In the genomic region with DNA sequence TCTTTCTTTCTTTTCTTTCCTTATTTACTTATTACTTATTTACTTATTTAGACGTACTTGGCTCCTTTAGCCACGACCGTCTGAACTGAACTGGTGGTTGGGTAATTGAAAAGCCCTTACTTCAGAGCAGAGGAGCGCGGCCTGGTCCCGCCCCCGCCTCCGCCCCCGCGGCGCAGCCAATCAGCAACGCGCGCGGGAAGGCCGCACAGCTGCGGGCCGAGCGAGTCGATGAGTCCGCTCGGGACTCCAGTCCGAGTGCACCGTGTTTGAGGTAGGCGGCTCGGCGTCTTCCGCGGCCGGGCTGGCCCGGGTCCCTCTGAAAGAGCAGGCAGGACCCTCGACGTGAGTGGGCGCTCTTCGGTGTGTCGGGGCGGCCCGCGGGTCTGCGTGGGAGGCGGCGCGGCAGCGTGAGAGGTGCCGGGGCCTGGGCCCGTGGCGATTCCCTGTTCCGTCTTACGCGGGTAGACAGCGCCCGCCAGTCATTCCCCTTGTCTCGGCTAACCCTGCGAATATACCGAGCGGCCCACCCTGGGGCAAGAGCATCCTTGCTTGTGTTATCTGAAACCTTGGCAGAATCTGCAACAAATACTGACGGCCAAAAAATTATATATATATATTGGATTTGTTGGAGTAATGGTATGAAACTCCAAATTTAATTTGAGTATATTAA, we compare ENCODE assay signal across 8 mouse cellular contexts. TPM values are rescaled to one million over a fixed set of nuclear protein-coding genes. Genes with fewer than 3 reads are reported as not detected.
DNase-seq lines count a peak whose midpoint lies in the region; ATAC-seq and TF ChIP-seq lines count a peak whose summit lies in the region.

A gene (plus strand): TSS at position 204 of the 670 bp plus-strand sequence.

- H3K4me3 ChIP-seq in ES-E14 (ENCODE audit: insufficient read depth in 1 of 2, low read depth in 1 of 2, low read length in 2 of 2, poor library complexity in 1 of 2, severe bottlenecking in 1 of 2) = peak within 1 kb of the TSS; percentile 84 to 85
- peak within 1 kb of the TSS; percentile 99 for H3K4me3 ChIP-seq in forebrain, embryonic 15.5 days
- peak within 1 kb of the TSS; percentile 88 for H3K4me3 ChIP-seq in lung, adult 2 months (replicated peaks; ENCODE audit: extremely low read depth, low read depth, low read length)

- WGBS in forebrain, embryonic 15.5 days = under 1% methylated on average over 51 of the region's 57 CpGs
- under 1% methylated on average over 57 of the region's 57 CpGs for WGBS in lung, adult 2 months

- peak; percentile 99 for ATAC-seq in forebrain, embryonic 15.5 days (replicated peaks)
- peak; percentile 88 for ATAC-seq in neutrophil, adult 5-6 weeks (ENCODE audit: extremely low read depth, insufficient number of reproducible peaks, low FRiP score, poor library complexity, severe bottlenecking)

- no peaks in the 10 kb centered on the region for H3K9me3 ChIP-seq in ES-E14 (ENCODE audit: control insufficient read depth, insufficient read depth, low read depth, low read length)
- no peaks in the 10 kb centered on the region for H3K9me3 ChIP-seq in forebrain, embryonic 15.5 days

- intact Hi-C loops in heart, postnatal 25 days (cut with DNase I) = loop anchor here (2.0 kb wide), 1 partner anchor 91 kb away; a partner anchor contains a TSS

- H3K4me1 ChIP-seq in ES-E14 (ENCODE audit: control insufficient read depth in 2 of 2, insufficient read depth in 2 of 2, low read length in 2 of 2, poor library complexity in 1 of 2) = peaks cover 4 to 5% of the 10 kb centered on the region in 2 experiments; a peak in 3 of 4 replicates
- H3K4me1 ChIP-seq in forebrain, embryonic 15.5 days = peaks cover 19% of the 10 kb centered on the region
- no peaks in the 10 kb centered on the region; the same call in 1 of the 2 replicates for H3K4me1 ChIP-seq in lung, adult 2 months (ENCODE audit: control insufficient read depth, insufficient read depth, low read length)

- H3K9ac ChIP-seq in ES-E14 (ENCODE audit: insufficient read depth, low read depth, low read length, poor library complexity, severe bottlenecking) = peak within 1 kb of the TSS; percentile 90
- peak within 1 kb of the TSS; percentile 93 for H3K9ac ChIP-seq in forebrain, embryonic 15.5 days (replicated peaks)

- in situ Hi-C loops in ES-E14 (cut with MboI; ENCODE audit: low sequenced_read_pairs in 2 of 2, unreplicated experiment in 2 of 2) = no loop called here

- no peaks in the 10 kb centered on the region for H3K27me3 ChIP-seq in forebrain, embryonic 15.5 days

- no peak within 1 kb of the TSS for H3K27ac ChIP-seq in ES-E14 (ENCODE audit: insufficient read depth, low read depth, low read length, poor library complexity, severe bottlenecking)
- H3K27ac ChIP-seq in forebrain, embryonic 15.5 days (replicated peaks) = peak within 1 kb of the TSS; percentile 94

- TF ChIP-seq POLR2A in lung, adult 2 months (IDR thresholded peaks at IDR 0.05; ENCODE audit: borderline replicate concordance, extremely low read depth, low read depth, low read length) = peak; percentile 86; the same call in 1 of the 2 replicates

- peak; percentile 79 for DNase-seq in ES-E14 (ENCODE audit: low read depth, low spot score)
- DNase-seq in cerebellum, adult 11-12 months = peak; percentile 93
- DNase-seq in heart, postnatal 25 days (ENCODE audit: low spot score) = peak; percentile 93
- DNase-seq in layer of hippocampus, adult 18-20 months (ENCODE audit: low spot score in 2 of 2) = peak; percentile 90 to 97
- peak; percentile 96 for DNase-seq in lung, adult 2 months
- DNase-seq in thymus, adult 18-20 months = peak; percentile 90 to 91

- no peak for TF ChIP-seq CTCF in lung, adult 2 months (IDR thresholded peaks at IDR 0.05; ENCODE audit: insufficient read depth, low read length)

- H3K4me2 ChIP-seq in forebrain, embryonic 15.5 days (replicated peaks) = peak within 1 kb of the TSS; percentile 54

- no peaks in the 10 kb centered on the region for H3K36me3 ChIP-seq in ES-E14 (ENCODE audit: control insufficient read depth, insufficient read depth, low read length, poor library complexity, severe bottlenecking)
- H3K36me3 ChIP-seq in forebrain, embryonic 15.5 days = no peaks in the 10 kb centered on the region

TF ChIP-seq in ES-E14, 5 proteins besides CTCF, POLR2A, EP300 and RAD21:
- TF ChIP-seq ZC3H11A (IDR thresholded peaks at IDR 0.05; ENCODE audit: borderline replicate concordance, low read depth, low read length) = no peak
- 0 out of 2 replicates have a peak, but pooled peaks have one; percentile 18 for TF ChIP-seq CHD2 (IDR thresholded peaks at IDR 0.05; ENCODE audit: low read depth, low read length)
- peak; percentile 80 for TF ChIP-seq HCFC1 (IDR thresholded peaks at IDR 0.05; ENCODE audit: borderline replicate concordance, insufficient read depth, low read length)
- TF ChIP-seq ZNF384 (IDR thresholded peaks at IDR 0.05; ENCODE audit: low read depth, low read length) = no peak

RNA-seq across cellular contexts. Expression of the gene that starts here (rescaled TPM):
- total RNA-seq in ES-E14 (2012; rRNA removed) = 33.9 and 59.8 TPM in 2 replicates
- 49.6 and 56.9 TPM in 2 replicates for polyA plus RNA-seq in forebrain, embryonic 15.5 days (2015; fragmentation: Nextera tagmentation; extraction: Ambion mirVana)
- total RNA-seq in heart, postnatal 25 days (2021) = 10 to 100 TPM; 38.4 to 43.1 TPM
- 10 to 100 TPM; 29.6 to 33.2 TPM for total RNA-seq in layer of hippocampus, adult 18-20 months (2021)
- 35.2 and 50.0 TPM in 2 replicates for polyA plus RNA-seq in lung, adult 2 months (2012; rRNA removed)
- 68.9 and 74.0 TPM in 2 replicates for total RNA-seq in neutrophil, adult 5-6 weeks (2017)
